Mouse (Mus musculus): ENCODE measurements at regions not wholly inside any gene's neighbourhood (a gene's known extent, or its start where the extent isn't known, plus 50 kb on each side); places are given as distances from the start of the nearest gene placed in this dataset.

DNA sequence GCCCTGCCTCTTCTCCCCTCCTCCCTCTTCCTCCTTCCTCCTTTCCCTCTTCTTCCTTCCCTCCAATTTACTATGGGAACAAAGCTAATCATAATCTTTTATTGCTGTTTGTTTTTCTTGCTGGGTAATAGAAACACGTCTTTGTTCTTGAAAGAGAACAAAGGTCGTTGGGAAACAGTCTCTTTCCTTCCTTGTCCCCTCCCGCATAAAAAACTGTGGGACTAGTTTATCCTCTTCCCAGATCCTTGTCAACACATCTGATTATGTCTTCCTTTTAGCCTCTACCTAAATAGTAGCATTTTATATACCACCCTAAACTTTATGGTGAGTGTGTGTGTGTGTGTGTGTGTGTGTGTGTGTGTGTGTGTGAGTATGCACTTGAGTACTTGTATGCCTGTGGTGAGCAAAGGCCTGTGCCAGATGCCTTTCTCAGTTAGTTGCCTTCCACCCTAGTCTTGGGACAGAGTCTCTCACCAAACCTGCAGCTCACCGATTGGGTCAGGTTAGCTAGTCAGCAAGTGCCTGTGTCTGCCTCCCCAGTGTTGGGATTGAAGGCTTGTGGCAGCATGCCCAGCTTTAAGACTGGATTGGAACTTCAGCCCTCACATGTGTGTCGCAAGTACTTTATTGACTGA is 76.5 kb downstream of the Ddx3x start:
- no peak for TF ChIP-seq CTCF (IDR thresholded peaks at IDR 0.05)
- TF ChIP-seq EP300 (IDR thresholded peaks at IDR 0.05) = no peak
